Mouse (Mus musculus) CH12.LX (cell line): ENCODE measurements at regions not wholly inside any gene's neighbourhood (a gene's known extent, or its start where the extent isn't known, plus 50 kb on each side); places are given as distances from the start of the nearest gene placed in this dataset.

Source experiments
- BHLHE40 ChIP-seq: IDR thresholded peaks from 2 replicates; pipeline ENCODE4 v1.6.1; 2011; ENCODE audit warnings: mild to moderate bottlenecking, low read depth, low read length, improper control_type of control experiment
- CTCF ChIP-seq, 2 experiments: IDR thresholded peaks in 1 of 2; conservative IDR thresholded peaks in 1 of 2; 2 replicates each; pipeline ENCODE4 v1.5.1; 2011 to 2012; ENCODE audit warnings: low read depth in 2 of 2, low read length in 2 of 2, improper control_type of control experiment in 1 of 2, inconsistent platforms in 1 of 2, mild to moderate bottlenecking in 1 of 2, moderate library complexity in 1 of 2
- KAT2A ChIP-seq: IDR thresholded peaks from 2 replicates; pipeline ENCODE4 v1.6.1; 2012; ENCODE audit warnings: low read length, improper control_type of control experiment, inconsistent platforms; ENCODE audit not compliant: insufficient replicate concordance
- MAX ChIP-seq: IDR thresholded peaks from 2 replicates; pipeline ENCODE4 v1.6.1; 2011; ENCODE audit warnings: low read length, improper control_type of control experiment
- POLR2AphosphoS2 ChIP-seq: IDR thresholded peaks from 2 replicates; pipeline ENCODE4 v1.6.1; 2011; ENCODE audit warnings: low read depth, low read length, improper control_type of control experiment
- RCOR1 ChIP-seq: conservative IDR thresholded peaks from 2 replicates; pipeline ENCODE4 v1.6.1; 2012; ENCODE audit warnings: low read depth, mild to moderate bottlenecking, inconsistent platforms, low read length, improper control_type of control experiment
- SMC3 ChIP-seq: IDR thresholded peaks from 2 replicates; pipeline ENCODE4 v1.6.1; 2011; ENCODE audit warnings: low read depth, low read length, improper control_type of control experiment
- UBTF ChIP-seq: IDR thresholded peaks from 2 replicates; pipeline ENCODE4 v1.6.1; 2012; ENCODE audit warnings: low read depth, mild to moderate bottlenecking, inconsistent platforms, low read length, improper control_type of control experiment, moderate library complexity
- ZC3H11A ChIP-seq: IDR thresholded peaks from 2 replicates; pipeline ENCODE4 v1.6.1; 2012; ENCODE audit warnings: low read depth, mild to moderate bottlenecking, inconsistent platforms, low read length, improper control_type of control experiment
- ZNF384 ChIP-seq: IDR thresholded peaks from 2 replicates; pipeline ENCODE4 v1.6.1; 2012; ENCODE audit warnings: low read depth, low read length, improper control_type of control experiment, inconsistent platforms

DNA sequence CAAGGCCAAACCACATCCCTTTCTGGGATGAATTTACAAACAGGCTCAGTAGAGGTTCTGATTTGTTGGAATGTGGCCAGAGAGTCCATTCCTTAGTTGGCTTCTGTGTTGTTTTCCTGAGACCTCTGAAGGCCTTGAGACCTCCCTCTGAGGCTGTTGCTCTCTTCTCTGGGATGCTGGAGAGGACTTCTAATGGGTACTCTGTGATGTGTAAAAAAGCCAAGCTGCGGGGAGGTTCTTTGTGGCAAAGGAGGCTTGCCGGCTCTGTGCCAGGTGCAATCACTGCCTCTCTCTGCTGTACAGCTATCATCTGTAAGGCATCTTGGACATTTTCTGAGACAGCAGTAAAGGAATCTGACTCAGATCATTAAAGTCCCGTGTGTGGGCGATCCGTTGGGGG is 192.3 kb downstream of the Gm5447 start:
- TF ChIP-seq RCOR1 (no peak), KAT2A (no peak), CTCF (conservative IDR thresholded peaks at IDR 0.05 in 1 of 2, IDR thresholded peaks at IDR 0.05 in 1 of 2; ENCODE audit: low read depth in 2 of 2, low read length in 2 of 2) (no peak), BHLHE40 (no peak), POLR2AphosphoS2 (no peak), ZNF384 (no peak), SMC3 (no peak), ZC3H11A (no peak), UBTF (no peak), MAX (no peak)
